Mouse (Mus musculus) spleen, postnatal 10 days (tissue): ENCODE measurements around the gene Copa.

ENCODE experiments used
- DNase-seq, 2 experiments: peaks; one replicate each; pipeline ENCODE4 v3.0.0; 2021 to 2022; ENCODE audit warnings: low spot score in 2 of 2

Gene Copa

GRCm38 (mm10) chr1:172082899-172083445 is 643 bp downstream of the Copa start:
- no peak for DNase-seq

DNA sequence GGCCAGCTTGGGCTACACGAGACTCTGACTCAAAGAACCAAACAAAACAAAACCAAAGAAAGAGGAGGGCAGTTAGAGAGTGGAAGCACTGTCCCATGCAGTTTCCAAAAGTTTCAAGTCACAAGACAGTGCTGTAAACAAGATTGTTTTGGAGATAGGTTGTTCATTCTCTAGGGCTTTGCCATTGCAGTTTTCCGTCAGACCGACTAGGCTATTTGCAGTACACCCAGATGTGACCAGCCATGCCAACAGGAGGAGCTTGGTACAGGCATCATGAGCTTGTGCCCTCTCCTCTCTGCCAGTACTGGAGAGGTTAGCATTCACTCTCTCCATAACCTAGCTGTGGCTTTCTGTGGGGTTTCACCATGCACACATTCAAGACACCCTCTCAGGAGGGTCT is 11.2 kb downstream of the Copa start:
- DNase-seq = no peak

- DNase-seq = no peak
Measured at GRCm38 (mm10) chr1:172094295-172094694, 12.0 kb downstream of the Copa start.

- DNase-seq = no peak
Measured at GRCm38 (mm10) chr1:172095202-172095601, 12.9 kb downstream of the Copa start.

DNA sequence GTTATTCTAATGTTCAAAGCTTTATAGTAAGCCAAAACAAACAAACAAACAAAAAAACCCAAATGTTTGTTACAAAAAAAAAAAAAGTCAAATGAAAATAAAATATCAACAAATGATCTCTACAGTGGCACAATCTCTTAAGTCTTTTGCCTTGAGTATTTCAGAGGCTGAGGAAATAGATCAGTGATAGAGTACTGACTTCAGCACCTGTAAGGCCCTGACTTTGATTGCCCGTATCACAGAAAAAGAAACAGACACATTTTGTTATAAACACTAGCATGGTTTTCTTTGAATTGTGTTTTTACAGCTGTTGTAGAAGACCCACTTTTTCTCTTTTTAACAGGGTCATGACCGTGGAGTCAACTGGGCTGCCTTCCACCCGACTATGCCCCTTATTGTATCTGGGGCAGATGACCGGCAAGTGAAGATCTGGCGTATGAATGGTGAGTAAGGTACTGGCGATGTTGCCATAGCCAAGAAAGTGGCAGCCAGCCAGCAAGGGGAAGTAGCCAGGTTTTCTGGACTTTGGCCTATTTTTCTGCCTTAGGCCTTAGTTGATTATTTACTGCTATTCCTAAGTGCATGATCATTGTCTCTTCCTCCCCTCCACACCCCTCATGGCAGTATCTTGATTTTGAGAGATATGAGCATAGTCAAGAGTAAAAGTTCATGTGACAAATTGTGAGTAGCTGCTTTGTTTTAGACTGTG is 17.1 kb downstream of the Copa start:
- DNase-seq = no peak

GRCm38 (mm10) chr1:172103619-172104018 is 21.3 kb downstream of the Copa start:
- DNase-seq = no peak

DNA sequence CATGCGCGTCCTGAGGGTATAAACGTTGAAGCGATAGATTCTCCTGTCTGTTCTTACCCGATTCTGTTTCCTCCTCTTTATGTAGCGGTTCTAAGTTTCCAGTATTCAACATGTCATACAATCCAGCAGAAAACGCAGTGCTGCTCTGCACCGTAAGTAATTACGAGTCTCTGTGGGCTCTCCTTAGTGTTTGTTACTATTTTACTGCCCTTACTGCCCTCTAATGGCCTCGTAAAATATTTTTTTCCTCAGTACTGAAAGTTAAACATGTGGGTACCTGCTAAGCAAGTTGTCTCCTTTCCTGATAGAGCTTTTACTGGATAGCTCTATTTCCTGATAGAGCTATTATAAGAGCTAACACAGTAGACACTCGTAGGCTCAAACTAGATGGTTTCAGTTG is 22.8 kb downstream of the Copa start:
- no peak for DNase-seq

DNA sequence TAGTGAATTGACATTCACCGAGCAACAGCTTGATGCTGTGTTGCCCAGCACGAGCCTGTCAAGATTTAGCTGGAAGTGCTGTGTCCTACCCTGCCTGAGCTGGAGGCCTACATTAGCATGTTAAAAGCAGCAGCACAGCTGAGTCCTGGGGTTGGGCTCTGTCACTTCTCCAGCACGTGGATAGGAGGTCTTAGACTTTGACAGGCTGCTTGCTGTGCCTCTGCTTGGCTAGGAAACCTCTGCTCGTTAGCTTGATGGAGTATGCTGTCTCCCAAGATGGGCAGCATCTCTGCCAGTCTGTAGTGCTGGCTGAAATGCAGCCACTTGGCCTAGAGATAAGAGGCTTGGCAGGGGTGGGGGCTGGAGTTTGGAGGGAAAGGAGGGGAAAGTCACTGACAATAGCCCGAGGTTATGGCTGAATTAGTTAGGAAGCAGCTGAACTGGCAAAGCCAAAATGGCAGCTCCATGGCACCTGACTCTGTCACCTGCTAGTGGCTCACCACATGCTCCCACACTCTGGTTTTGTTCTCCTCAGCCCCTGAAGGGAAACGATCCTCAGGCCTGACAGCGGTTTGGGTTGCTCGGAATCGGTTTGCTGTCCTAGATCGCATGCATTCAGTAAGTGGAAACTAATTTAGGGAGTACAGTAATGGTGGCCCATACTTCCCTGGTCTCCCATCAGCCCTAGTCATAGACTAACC is 25.6 kb downstream of the Copa start:
- no peak for DNase-seq

DNA sequence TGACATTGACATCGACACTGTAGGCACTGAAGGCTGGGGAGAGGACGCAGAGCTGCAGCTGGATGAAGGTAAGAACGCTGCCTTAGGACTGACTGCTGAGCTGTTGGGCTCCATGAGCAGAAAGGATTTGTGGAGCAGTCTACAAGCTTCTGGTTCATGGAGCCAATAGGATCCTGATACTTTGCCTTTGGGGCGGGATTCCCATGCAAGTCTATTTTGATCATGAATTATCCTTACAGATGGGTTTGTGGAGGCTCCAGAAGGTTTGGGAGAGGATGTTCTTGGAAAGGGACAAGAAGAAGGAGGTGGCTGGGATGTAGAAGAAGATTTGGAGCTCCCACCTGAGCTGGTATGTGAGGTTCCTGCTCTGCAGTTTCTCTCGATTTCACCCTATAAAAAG is 34.6 kb downstream of the Copa start:
- DNase-seq = no peak

DNA sequence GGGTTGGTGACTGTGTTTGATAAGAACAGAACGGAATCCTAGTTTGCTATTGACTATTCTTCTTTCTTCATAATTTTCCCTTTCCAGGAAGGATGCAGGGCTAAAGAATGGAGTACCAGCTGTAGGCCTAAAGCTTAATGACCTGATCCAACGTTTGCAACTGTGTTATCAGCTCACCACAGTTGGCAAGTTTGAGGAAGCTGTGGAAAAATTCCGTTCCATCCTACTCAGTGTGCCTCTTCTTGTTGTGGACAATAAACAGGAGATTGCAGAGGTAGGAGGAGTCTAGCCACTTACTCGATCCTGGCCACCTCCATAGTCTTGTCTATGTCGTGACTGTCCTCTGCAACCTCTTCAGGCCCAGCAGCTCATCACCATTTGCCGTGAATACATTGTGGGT is 36.8 kb downstream of the Copa start:
- no peak for DNase-seq

GRCm38 (mm10) chr1:172119720-172120119 is 37.4 kb downstream of the Copa start:
- peak in 1 of 2 experiments; percentile 35 for DNase-seq

- DNase-seq = no peak
Measured at GRCm38 (mm10) chr1:172122671-172123070, 40.3 kb downstream of the Copa start.

DNA sequence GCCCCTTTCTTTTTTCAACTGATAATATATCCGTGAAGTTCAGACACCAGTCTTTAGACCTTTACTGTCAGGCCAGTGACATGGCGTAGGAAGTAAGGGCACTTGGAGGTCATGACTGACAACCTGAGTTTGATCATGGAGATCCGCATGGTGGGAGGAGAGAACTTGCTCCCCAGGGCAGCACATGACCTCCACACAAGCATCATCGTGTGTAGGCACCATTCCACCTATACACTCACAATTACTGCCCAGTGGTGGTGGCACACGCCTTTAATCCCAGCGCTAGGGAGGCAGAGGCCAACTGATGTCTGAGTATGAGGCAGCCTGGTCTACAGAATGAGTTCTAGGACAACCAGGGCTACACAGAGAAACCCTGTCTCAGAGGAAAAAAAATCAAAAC is 42.2 kb downstream of the Copa start:
- no peak for DNase-seq

GRCm38 (mm10) chr1:172126376-172127347 is 44.3 kb downstream of the Copa start, which contains the start of gene Pex19:
Gene Pex19 (plus strand): TSS chr1:172126755.
- DNase-seq = peak; percentile 70 to 85

DNA sequence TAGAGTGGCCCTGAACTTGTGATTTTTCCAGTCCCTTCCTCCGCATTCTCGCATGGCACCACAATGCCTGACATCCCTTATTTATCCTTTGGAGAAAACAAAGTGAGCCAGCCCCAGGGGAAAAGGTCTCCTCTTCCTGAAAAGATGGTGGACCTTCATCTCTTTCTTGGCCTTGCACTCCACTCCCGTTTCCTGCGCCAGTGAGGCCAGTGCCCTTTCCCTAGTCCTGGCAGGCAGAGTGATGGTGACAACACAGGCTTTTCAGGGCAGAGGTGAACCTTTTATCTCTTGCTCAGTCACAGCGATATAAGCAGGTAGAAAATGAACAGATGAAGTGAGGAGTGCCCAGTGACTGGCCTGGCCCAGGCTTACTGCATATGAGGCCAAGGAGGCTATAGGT is 45.2 kb downstream of the Copa start:
- no peak for DNase-seq

- no peak for DNase-seq
Measured at GRCm38 (mm10) chr1:172128563-172128962, 46.2 kb downstream of the Copa start.

DNA sequence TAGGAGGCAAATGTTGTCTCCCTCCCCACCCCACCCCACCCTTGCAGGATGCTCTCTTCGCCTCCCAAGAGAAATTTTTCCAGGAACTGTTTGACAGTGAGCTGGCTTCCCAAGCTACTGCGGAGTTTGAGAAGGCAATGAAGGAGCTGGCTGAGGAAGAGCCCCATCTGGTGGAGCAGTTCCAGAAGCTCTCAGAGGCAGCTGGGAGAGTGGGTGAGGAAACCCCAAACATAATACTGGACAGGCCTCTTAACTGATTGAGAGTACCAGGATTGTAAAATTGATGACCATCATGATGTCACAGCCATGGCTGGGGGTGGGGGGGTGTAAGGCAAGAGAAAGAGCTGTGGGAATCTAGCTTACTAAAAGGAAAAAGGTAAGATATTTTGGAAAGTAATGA is 46.8 kb downstream of the Copa start:
- no peak for DNase-seq

DNA sequence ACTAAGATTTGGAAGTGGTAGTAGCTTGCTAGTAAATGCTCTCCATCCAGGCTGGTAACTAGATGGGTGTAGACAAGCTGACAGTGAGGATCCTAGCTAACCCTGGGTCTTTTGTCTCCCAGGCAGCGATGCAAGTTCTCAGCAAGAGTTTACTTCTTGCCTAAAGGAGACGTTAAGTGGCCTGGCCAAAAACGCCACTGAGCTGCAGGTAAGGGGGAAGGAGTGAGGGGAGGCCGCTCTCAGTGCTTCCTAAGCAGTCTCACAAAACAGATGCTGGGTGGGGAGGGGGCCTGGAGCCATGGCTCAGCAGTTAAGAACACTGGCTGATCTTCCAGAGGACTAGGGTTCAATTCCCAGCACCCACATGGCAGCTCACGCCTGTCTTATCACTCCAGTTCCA is 47.5 kb downstream of the Copa start:
- DNase-seq = no peak

DNA sequence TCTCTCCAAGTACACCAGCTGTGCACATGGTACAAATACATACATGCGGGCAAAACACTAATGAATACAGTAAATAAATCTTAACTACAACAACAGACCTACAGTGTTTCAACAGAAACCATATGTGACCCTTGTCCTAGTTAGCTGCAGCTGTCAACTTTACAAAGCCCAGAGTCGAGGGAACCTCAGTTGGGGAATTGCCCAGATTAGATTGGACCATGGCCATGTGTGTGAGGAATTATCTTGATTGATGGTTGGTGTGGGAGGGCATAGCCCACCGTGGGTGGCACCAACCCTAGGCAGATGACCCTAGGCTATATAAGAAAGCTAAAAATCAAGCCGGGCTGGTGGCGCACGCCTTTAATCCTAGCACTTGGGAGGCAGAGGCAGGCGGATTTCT is 50.0 kb downstream of the Copa start:
- no peak for DNase-seq

DNA sequence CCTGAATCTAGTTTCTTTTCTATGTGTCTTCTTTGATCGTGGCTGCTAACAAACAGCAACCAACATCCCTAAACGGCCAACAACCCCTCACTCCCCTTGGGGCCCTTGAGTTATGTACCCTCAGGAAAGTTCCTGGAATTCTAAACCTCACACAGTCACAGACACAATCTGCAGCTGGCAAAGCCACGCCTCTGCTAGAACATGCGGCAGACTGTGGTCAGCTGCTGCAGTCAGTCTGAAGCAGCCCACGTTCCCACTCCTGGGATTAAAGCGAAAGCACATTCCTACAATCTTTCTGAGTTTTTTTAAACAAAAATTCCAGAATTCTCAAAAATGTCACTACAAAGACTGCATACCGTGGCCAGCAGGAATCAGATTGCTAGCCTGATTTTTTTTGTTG is 51.2 kb downstream of the Copa start:
- DNase-seq = no peak

DNA sequence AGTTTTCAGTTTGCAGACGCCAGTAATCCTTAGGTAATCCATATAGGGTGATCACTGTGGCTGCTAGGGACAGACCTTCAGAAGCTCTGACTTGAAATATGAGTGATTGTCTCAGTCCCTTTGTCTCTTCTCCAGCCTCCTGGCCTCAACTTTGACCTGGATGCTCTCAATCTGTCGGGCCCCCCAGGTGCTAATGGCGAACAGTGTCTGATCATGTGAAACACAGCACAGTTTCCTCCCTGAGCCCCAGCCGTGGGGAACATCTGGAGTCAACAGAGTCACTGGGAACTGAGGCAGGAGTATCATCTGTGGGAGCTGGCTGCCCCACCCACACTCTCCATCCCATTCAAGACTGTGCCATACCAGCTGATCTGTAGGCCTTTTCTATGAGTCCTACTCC is 51.7 kb downstream of the Copa start:
- DNase-seq = no peak

DNA sequence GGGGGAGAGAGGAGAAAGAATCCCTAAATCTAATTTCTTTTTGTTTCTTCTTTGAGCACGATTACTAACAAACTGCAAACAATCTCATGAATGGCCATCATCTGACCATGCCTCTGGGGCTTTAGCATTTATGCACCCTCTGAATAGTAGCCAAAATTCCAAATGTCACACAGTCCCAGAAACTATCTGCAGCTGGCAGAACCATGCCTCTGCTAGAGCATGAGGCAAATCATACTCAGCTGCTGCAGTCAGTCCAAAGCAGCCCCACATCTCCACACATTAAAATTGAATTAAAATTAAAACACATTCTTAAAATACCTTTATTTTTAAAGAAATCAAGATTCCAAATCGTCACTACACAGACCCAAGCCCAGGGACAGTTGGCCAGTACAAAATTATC is 57.8 kb downstream of the Copa start:
- DNase-seq = no peak
